Mouse (Mus musculus): ENCODE data around the gene Cep70. TPM values are rescaled to one million over a fixed set of nuclear protein-coding genes. Genes with fewer than 3 reads are reported as not detected.

The Cep70 gene
- polyA plus RNA-seq, 1 experiment from 2014 or later, result 47.6 TPM

Other genes with a start within 250 kb of the Cep70 start
- not detected in 2 replicates for gene Gm1123, start 207.7 kb upstream of the Cep70 start, polyA plus RNA-seq (2016; fragmentation: Nextera tagmentation; extraction: Ambion mirVana)
- 1.3 and 1.4 TPM in 2 replicates for gene Pik3cb, start 102.7 kb upstream of the Cep70 start, polyA plus RNA-seq (2016; fragmentation: Nextera tagmentation; extraction: Ambion mirVana)
- gene Faiml, start 6.1 kb upstream of the Cep70 start, polyA plus RNA-seq (2016; fragmentation: Nextera tagmentation; extraction: Ambion mirVana), result not detected in 2 replicates
- gene Esyt3, start 115.2 kb downstream of the Cep70 start, polyA plus RNA-seq (2016; fragmentation: Nextera tagmentation; extraction: Ambion mirVana), result 0.37 and 0.63 TPM in 2 replicates
- 16.6 and 21.9 TPM in 2 replicates for gene Mras, start 194.0 kb downstream of the Cep70 start, polyA plus RNA-seq (2016; fragmentation: Nextera tagmentation; extraction: Ambion mirVana)
- not detected in 2 replicates for gene Nme9, start 208.1 kb downstream of the Cep70 start, polyA plus RNA-seq (2016; fragmentation: Nextera tagmentation; extraction: Ambion mirVana)